Mouse (Mus musculus) forelimb bud, embryonic 11.5 days (tissue): Measurements from ENCODE around the gene Vmn1r40.

ENCODE experiments used
- DNase-seq: peaks from one replicate; pipeline ENCODE4 v3.0.0-alpha.2; 2012; ENCODE audit warnings: low read depth, low spot score

Vmn1r40 gene

DNA sequence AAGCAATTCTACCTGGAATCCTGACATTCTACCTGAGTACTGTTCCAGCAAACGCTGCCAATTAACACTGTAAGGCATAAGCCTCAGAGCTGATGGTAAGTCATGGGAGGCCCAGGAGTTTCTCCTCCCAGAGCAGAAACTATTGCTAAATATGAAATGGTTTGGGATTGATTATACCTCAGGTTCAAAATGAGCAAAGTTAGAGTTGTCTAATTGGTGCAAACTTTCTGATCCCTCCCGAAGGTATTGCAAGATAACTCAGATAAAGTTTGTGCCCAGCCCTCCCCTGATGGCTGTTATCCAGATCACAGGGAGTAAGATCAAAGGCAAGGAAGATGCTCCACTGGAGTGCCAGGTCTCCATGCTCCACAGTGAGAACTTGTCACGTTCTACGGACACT lies at the start of gene Vmn1r40:
Vmn1r40 (plus strand) TSS at position 301 of the 400 bp plus-strand sequence.
- DNase-seq: no peak

DNA sequence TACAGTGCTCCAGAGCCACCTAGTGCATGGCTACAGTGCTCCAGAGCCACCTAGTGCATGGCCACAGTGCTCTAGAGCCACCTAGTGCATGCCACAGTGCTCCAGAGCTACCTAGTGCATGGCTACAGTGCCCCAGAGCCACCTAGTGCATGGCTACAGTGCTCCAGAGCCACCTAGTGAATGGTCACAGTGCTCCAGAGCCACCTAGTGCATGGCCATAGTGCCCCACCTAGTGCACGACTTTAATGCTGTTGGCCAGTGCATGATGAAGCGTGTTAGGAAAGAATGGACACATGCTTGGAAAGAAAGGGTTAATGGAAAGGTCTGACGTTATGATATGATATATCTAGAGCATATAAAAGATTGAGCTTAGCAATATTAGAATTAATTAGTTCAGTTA lies 49.0 kb upstream of the Vmn1r40 start:
- no peak for DNase-seq

DNA sequence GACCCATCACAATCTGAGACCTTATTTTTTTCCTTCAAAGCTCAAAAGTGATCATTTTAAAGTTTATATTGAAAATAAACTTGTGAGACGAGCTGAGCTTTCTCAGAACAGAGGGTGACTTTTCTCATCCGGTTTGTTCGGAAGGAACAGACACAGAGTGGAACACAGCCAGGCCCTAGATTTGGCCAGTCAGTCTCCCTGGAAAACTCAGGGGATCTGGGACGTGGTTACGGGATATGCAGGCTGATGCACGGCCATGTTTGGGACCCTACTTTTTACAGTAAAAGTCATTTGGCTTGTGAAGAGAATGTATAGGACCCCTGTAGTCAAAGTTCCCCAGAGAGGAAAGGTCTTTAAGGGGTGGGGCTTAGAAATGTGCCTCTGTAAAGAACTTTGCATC lies 48.4 kb upstream of the Vmn1r40 start:
- DNase-seq: no peak

DNA sequence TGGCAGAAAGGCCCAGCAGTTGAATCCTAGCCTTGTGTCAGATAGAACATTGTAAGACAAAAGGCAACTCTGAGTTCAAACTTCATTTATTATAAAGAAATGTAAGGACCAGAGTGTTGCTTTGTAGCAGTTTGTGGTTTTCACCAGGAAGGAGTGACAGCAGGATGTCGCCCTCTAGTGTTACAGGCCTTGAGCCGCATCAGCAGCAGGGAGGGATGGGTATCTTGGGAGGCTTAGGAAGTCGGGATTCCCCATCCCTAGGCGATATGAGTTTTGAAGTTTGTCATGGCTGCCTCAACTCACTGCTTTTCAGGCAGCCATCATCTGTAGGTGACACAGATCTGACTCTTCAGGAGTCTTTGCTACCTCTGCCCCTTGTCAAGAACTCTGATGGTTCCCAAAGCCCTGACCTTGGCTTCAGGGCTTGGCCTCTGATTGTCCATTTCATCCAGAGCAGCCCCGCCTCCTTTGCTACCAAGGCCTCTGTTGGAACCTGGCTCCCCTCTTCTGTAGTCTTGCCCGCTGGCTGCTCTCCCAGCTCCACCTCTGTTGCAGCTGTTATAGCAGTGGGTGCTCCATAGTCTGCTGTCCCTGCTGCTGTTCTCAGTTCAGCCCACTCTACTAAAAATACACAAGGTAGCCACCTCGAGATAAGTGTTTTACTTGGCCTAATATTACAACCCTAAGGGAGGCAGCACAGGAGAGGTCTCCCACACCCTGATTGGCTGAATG lies 47.5 kb upstream of the Vmn1r40 start:
- DNase-seq: no peak

DNA sequence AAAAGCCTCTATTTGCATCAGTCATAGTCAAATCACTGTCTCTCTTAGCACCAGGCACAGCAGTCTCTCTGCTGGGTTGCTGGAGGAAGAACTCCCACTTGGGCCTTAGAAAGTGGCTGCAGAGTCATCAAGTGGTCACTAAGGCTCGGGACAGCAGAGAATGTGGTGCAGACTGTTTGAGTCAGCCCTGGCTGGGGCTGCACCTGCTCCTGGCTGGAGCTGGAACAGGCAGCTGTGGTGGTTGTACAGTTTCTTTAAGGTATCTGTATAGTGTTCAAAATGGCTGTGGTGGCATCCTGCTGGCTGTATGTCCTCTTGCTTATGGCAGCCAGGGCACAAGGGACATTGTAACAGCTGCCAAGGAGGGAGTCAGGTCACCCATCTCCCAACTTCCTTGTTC lies 46.9 kb upstream of the Vmn1r40 start:
- DNase-seq: no peak

DNA sequence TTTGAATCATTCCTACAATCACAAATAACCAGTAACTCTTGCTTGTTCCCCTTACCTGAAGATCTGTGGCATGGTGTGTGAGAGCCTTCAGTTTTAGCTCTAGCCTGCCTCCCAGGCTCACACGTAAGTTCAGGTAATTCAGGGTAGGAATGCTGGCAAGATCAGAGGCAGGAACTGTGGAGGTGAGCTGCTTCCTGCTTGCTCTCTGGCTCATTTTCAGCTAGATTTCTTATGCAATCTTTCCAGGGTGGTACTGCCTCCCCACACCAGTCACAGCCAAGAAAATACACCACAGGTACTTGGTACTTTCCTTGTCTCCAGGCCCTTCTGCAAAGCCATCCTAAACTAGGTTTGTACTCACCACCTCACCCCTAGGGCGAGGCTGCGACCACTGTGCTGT lies 44.8 kb upstream of the Vmn1r40 start:
- no peak for DNase-seq

DNA sequence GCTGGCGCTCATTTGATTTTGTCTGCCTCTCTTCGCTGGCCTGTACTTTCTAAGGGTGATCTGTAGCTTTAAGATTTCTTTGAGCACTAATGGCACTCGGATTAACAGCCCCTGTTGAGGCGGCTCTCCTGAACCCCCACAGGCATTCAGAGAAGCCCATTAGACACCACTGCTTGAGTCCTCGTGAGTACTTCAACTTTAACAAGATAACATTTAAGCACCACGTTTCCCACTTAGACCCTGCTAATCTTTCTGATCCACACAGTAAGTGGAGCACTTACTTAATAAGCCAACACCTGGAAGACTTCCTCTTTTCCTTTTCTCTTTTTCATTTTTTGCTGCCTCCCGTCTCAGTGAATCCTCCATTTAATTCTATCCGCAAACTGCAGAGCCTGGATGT lies 42.2 kb upstream of the Vmn1r40 start:
- no peak for DNase-seq

DNA sequence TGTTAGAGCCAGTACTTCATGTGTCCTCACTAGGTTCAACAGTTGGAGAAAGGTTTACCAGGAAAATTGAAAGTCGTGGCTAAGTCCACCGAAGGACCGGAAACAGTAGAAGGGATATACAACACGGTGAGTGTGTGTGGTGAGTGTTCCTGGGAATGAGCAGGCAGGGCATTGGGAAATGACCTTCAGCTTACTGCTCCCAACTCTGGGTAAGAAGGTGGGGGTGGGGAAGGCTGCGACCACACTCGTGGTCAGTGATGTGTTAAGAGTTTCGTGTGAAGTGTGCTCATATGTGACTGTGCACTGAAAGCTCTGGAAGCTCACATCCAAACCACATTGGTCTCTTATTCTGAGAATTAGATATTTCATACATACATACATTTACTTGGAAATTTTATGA lies 41.7 kb upstream of the Vmn1r40 start:
- no peak for DNase-seq

DNA sequence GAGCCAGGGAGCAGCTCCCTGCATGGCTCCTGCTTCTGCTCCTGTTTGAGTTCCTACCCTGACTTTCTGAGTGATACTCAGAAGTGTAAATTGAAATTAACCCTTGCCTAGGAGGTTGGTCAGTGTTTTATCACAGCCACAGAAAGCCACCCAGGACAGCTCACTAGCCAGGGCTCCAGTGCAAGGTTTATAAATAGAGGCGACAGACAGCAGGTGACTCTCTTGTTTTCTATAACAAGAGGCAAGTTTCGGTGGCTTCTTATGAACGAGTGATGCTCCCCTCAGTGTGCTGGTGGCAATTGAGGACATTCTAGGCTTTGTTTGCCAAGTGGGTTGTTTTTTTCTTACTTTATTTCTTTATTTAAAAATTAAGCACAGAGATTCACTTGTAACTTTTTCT lies 40.4 kb upstream of the Vmn1r40 start:
- DNase-seq: no peak

DNA sequence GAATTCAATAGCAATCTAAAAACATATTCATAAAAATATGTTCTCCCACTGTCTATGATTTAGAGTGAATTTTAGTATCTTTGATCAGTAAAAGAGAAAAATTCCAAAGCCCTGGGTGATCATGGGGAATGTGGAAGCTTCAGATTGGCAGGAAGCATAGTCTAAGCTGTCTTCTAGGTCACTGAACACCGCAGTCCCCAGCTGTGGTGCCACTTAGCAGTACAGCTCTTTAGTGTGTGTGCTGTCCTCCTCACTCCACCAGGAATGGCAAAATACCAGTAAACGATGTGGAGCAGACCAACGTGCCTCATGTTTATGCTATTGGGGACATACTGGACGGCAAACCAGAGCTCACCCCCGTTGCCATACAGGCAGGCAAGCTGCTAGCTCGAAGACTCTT lies 37.8 kb upstream of the Vmn1r40 start:
- no peak for DNase-seq

DNA sequence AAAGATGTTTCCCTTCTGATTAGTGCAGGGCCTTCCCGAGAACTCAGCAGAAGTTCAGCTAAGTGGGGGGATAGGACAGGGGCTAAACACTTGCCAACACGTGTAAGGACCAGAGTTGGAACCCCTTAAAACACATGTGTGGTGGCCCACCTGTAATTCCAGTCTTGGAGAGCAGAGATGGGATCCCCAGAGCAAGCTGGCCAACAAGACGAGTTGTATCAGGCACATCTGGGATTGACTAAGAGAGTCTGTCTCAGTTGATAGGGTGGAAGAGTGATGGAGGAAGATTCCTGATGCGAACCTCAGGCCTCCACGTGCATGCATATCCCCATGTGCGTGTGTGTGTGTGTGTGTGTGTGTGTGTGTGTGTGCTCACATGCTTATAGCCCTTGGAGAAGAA lies 35.9 kb upstream of the Vmn1r40 start:
- DNase-seq: no peak

DNA sequence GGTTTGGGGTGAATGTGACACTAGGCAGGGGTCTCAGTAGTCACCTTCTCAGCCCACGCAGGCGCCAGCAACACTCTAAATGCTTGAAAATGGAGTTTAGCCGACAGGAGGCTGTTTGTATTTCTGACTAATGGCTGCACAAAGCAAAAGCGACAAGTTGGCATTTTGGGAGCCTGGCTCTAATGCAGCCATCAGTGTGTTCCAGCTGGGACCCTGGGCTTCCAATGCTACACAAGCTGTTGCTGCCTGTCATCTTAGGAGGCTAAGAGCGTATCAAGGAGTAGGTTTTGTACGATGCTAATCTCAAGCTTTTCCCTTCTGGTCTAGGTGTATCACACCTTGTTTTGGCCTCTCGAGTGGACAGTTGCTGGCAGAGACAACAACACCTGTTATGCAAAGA lies 34.7 kb upstream of the Vmn1r40 start:
- no peak for DNase-seq

DNA sequence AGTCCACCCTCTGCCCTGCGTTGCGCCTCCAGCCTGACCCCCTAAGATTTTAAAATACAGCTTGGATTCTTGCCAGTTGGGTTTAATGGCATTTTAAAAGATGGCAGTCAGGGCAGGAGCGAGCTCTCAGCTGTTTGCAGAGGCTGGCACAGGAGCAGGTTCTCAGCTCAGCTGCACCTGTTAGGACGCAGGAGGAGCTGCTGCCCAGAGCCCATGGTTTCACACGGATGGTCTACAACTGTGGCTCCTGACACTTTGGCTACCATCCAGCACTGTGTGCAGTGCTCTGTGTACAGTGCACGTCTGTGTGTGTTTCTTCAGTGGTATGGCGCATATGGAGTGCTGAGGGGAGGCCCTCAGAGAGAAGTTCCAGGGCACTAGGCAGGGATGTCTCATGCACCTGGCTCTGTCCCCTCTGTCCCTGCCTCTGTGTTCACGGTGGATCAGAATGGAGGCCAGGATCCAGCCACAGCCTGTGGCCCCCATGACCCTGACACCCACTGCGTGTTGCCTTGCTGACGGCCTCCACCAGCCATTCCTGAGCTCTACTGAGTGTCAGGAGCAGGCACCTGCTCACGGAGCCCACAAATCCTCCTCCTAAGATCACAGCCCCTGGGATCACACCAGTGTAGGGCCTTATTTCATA lies 34.1 kb upstream of the Vmn1r40 start:
- DNase-seq: no peak

DNA sequence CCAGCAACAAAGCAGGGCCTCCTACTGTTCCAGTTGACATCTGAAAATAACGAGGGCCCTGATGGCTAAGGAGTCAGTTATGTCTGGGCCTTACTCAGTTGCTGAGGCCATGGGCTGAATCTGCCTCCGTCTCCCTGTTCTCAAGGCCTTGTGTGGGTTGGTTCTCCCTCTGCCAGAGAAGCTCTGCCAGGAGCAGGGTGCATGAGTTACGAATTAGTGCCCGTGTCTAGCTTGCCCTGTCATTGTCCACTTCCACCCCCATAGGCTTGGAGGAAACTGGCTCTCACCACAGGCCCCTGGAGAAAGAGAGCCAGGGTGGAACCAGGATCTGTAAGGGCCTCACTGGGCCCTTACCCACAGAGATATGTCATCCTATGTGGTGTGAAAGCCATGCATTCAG lies 28.8 kb upstream of the Vmn1r40 start:
- DNase-seq: no peak

DNA sequence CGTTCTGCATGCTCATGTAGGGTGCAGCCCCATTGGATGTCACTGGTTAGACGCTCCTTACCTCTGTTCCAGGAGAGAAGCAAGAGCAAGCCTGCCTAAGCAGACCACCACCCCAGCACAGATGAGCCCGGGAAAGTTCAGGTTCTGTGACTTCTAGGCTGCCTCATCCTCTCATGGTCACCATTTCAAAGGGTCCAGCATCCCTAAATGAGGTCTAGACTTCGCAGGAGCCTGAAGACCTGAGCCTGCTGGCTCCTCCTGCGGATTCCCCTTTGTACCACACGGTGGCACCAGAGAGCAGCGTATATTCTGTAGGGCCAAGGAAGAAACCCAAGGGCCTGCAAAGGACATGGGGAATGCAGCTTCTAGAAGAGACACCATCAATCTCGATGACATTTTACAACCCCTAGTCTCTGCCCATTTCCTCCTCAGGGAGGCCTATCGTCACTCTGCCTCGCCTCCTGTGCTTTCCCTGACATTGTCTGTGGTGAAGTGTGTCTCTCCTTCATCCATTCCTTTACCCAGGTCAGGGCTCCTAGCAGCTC lies 28.0 kb upstream of the Vmn1r40 start:
- peak; percentile 77 for DNase-seq

DNA sequence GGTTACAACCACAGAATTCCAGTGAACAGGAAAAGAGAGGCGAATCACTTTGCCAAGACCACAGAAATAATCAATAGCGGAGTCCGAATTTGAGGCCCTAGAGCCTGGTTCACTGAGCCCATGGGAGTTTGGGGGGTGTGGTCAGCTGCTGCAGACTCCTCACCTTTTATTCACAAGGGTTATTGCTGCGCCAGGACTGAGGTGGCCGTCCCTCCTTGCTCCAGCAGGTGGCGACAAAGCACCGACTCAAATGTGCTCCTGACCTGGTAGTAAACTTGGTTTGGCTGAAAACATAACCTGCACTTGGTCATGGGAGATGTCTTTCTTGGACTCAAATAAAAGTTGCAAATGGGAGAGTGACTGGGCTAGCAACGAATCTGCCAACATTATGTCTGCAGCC lies 27.2 kb upstream of the Vmn1r40 start:
- peak; percentile 85 for DNase-seq

DNA sequence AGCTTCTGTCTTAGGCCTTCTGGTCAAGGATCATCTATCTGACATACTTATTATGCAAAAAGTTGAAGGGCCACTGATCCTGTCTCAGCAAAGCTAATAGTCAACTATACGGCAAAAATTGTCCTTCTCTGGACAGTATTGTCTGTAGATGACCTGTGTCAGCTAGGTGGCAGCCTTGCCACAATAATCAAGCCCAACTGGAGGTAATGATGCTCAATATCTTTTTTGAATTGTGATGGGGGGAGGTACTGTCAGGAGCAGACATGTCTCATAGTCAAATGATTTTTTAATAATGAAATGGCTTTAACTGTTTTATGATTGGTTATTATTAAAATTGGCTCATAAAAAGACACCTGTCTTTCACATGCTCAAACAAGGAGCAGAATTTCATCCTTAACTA lies 23.1 kb upstream of the Vmn1r40 start:
- no peak for DNase-seq

DNA sequence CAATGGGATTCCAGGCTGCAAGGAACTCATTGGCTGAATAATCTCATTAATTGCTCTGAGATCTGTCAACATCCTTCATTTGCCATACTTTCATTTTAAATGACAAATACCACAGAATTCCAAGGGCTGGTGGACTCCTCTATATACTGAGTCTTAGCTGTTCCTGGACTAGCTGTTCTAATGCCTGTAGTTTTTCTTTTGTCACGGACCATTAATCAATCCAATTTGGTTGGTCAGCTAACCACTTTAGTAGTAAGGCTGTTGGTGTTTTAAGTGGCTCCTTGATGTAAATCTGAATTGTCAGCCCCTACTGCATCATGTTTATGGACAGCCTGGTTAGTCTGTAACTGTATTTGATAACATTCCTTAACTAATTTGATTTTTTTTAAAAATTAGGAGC lies 20.2 kb upstream of the Vmn1r40 start:
- no peak for DNase-seq

DNA sequence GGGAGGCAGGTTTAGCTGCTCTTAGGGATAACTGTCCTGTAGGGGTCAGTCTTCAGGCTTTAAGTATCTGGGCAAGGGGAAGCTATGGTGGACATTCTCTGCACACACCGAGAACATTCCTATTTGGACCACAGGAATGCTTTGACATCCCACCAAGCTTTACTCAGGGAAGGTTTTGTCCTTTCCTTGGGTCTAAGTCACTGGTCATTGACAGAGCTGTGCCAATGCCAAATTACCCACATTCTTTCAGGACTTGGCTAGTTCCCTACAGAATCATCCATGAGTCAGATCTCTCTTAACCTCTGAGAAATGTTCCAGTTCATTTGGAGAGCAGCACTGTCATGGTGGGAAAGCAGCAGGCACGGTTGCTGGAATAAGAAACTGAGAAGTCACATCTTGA lies 716 bp upstream of the Vmn1r40 start:
- DNase-seq: no peak

DNA sequence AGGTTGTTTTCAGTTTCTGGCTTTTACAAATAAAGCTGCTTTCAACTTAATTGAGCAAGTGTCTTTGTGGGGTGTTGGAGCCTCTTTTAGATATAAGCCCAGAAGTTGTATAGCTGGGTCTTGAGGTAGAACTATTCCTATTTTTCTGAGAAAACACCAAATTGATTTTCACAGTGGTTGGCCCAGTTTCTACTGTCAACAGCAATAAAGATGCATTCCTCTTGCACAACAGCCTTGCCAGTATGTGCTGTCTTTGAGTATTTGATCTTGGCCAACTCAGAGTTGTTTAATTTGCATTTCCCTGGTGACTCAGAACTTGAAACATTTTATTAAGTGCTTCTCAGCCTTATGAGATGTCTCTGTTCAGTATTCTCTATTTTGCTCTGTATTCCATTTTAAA lies 10.7 kb downstream of the Vmn1r40 start:
- no peak for DNase-seq

DNA sequence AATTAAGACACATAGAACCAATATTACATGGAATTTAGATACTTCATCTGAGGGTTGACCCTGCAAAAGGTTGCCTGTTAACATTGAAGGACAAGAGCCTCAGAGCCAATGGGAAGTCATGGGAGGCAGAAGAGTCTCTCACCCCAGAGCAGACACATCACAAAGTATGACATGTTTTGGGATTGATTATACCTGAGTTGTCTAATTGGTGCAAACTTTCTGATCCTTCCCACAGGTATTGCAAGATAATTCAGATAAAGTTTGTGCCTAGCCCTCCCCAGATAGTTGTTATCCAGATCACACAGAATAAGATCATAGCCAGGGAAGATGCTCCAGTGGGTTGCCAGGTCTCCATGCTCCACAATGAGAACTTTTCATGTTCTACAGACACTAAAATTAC lies 33.1 kb downstream of the Vmn1r40 start, which contains the start of gene Vmn1r41:
Vmn1r41 (plus strand) TSS at position 301 of the 400 bp plus-strand sequence.
- no peak for DNase-seq

DNA sequence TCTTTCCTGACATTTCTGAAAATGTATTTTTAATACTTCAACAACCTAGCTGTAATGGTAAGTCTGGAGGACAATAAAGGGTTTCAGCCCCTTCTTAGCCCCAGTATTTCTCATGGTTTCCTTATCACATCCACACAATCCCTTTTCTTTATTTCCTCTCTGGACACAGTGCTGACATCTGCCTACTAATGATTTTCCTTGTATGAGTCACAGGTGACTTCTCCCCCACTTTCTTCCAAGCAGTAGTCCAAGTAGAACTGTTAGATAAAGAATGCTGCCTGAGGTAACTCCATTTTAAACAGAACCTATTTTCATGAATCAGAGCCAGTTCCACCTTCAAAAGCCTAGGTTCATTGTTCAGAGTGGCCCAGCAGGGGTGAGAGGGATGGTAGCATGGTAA lies 35.5 kb downstream of the Vmn1r40 start:
- no peak for DNase-seq
